Mouse (Mus musculus) embryonic facial prominence, embryonic 12.5 days (tissue): ENCODE measurements around the gene Thada. TPM values are rescaled to one million over a fixed set of nuclear protein-coding genes. Genes with fewer than 3 reads are reported as not detected.

Experiments
- ATAC-seq: fragments of 200-750 bp; cut with Nextera tagmentation; 2 replicates; pipeline ENCODE4 v1.8.0; 2017; ENCODE audit not compliant: insufficient number of reproducible peaks, insufficient read depth, low FRiP score, low TSS enrichment
- H3K27ac ChIP-seq: fragments of 300-500 bp; sonication (generic); 2 replicates; pipeline ENCODE4 v1.5.1; 2016; ENCODE audit warnings: mild to moderate bottlenecking
- H3K27me3 ChIP-seq: fragments of 300-500 bp; sonication (generic); 2 replicates; pipeline ENCODE4 v1.6.1; 2016; ENCODE audit warnings: mild to moderate bottlenecking, moderate library complexity
- H3K36me3 ChIP-seq: fragments of 300-500 bp; sonication (generic); 2 replicates; pipeline ENCODE4 v1.6.1; 2016; ENCODE audit warnings: mild to moderate bottlenecking
- H3K4me1 ChIP-seq: fragments of 300-500 bp; sonication (generic); 2 replicates; pipeline ENCODE4 v1.6.1; 2016
- H3K4me2 ChIP-seq: fragments of 300-500 bp; sonication (generic); replicated peaks from 2 replicates; pipeline ENCODE4 v1.6.1; 2016; ENCODE audit warnings: mild to moderate bottlenecking, moderate library complexity
- H3K4me3 ChIP-seq: fragments of 300-500 bp; sonication (generic); 2 replicates; pipeline ENCODE4 v1.5.1; 2016; ENCODE audit warnings: mild to moderate bottlenecking
- H3K9ac ChIP-seq: fragments of 300-500 bp; sonication (generic); 2 replicates; pipeline ENCODE4 v1.6.1; 2016; ENCODE audit warnings: mild to moderate bottlenecking, moderate library complexity
- H3K9me3 ChIP-seq: fragments of 300-500 bp; sonication (generic); 2 replicates; pipeline ENCODE4 v1.6.1; 2016; ENCODE audit warnings: mild to moderate bottlenecking, moderate library complexity
- WGBS: fragments of 180-500 bp; shearing (Covaris S2); methylation state at CpG from one replicate; pipeline ENCODE4 v1.1.7; 2016; 5-methylcytosine and 5-hydroxymethylcytosine counted together
- polyA plus RNA-seq: library from polyadenylated mRNA; unstranded; fragments of >200 nt; fragmentation: Nextera tagmentation; extraction: Ambion mirVana; gene quantifications from 2 replicates; pipeline ENCODE4 v1.2.1, GENCODE M21; 2016

Thada gene
- polyA plus RNA-seq, 1 experiment from 2014 or later, result 10.2 TPM

- no peaks in the 10 kb centered on the region for H3K4me1 ChIP-seq
- H3K4me3 ChIP-seq, result no peak overlapping the region
- no peak overlapping the region for H3K27ac ChIP-seq
- no peaks in the 10 kb centered on the region for H3K9me3 ChIP-seq
- no peak for ATAC-seq
- H3K9ac ChIP-seq, result no peak overlapping the region
- H3K4me2 ChIP-seq, result no peak overlapping the region
- peaks cover 16% of the 10 kb centered on the region; the same call in 1 of the 2 replicates for H3K36me3 ChIP-seq
- H3K27me3 ChIP-seq, result no peaks in the 10 kb centered on the region
- 59% methylated on average over 1 of the region's 1 CpGs for WGBS
These were observed 130.0 kb downstream of the Thada start for GRCm38 (mm10) chr17:84335996-84336395.

- 61% methylated on average over 3 of the region's 3 CpGs for WGBS
- H3K9me3 ChIP-seq, result no peaks in the 10 kb centered on the region
- H3K4me2 ChIP-seq, result no peak overlapping the region
- no peak overlapping the region for H3K9ac ChIP-seq
- H3K4me1 ChIP-seq, result no peaks in the 10 kb centered on the region
- H3K36me3 ChIP-seq, result peaks cover 16% of the 10 kb centered on the region; the same call in 1 of the 2 replicates
- no peaks in the 10 kb centered on the region for H3K27me3 ChIP-seq
- no peak overlapping the region for H3K4me3 ChIP-seq
- H3K27ac ChIP-seq, result peak overlapping the region; percentile 2; the same call in 1 of the 2 replicates
- ATAC-seq, result no peak
These were observed 130.9 kb downstream of the Thada start for GRCm38 (mm10) chr17:84335076-84335475.

- H3K4me3 ChIP-seq, result no peak overlapping the region
- H3K4me1 ChIP-seq, result no peaks in the 10 kb centered on the region
- no peaks in the 10 kb centered on the region for H3K27me3 ChIP-seq
- H3K4me2 ChIP-seq, result no peak overlapping the region
- no peaks in the 10 kb centered on the region for H3K9me3 ChIP-seq
- ATAC-seq, result no peak
- WGBS, result 75% methylated on average over 5 of the region's 5 CpGs
- H3K27ac ChIP-seq, result no peak overlapping the region
- no peak overlapping the region for H3K9ac ChIP-seq
- H3K36me3 ChIP-seq, result peaks cover 16% of the 10 kb centered on the region; the same call in 1 of the 2 replicates
These were observed 131.6 kb downstream of the Thada start for GRCm38 (mm10) chr17:84334241-84335014.

GRCm38 (mm10) chr17:84332940-84333339 is 133.1 kb downstream of the Thada start:
- peaks cover 16% of the 10 kb centered on the region; the same call in 1 of the 2 replicates for H3K36me3 ChIP-seq
- no peak overlapping the region for H3K27ac ChIP-seq
- H3K4me3 ChIP-seq, result no peak overlapping the region
- H3K27me3 ChIP-seq, result no peaks in the 10 kb centered on the region
- H3K4me2 ChIP-seq, result no peak overlapping the region
- WGBS, result 89% methylated on average over 5 of the region's 5 CpGs
- no peak overlapping the region for H3K9ac ChIP-seq
- no peaks in the 10 kb centered on the region for H3K4me1 ChIP-seq
- no peaks in the 10 kb centered on the region for H3K9me3 ChIP-seq
- no peak for ATAC-seq

- Histone ChIP-seq H3K27me3 (no peaks in the 10 kb centered on the region), H3K9ac (no peak overlapping the region), H3K9me3 (no peaks in the 10 kb centered on the region), H3K4me2 (no peak overlapping the region), H3K36me3 (peaks cover 13% of the 10 kb centered on the region; the same call in 1 of the 2 replicates), H3K27ac (no peak overlapping the region), H3K4me3 (no peak overlapping the region), H3K4me1 (peaks cover 6% of the 10 kb centered on the region)
- 76% methylated on average over 8 of the region's 8 CpGs for WGBS
- ATAC-seq, result no peak
These were observed 135.0 kb downstream of the Thada start for GRCm38 (mm10) chr17:84330986-84331385.

GRCm38 (mm10) chr17:84330506-84330905 is 135.5 kb downstream of the Thada start:
- ATAC-seq, result no peak
- no peaks in the 10 kb centered on the region for H3K27me3 ChIP-seq
- H3K9ac ChIP-seq, result no peak overlapping the region
- no peak overlapping the region for H3K4me3 ChIP-seq
- H3K9me3 ChIP-seq, result no peaks in the 10 kb centered on the region
- H3K27ac ChIP-seq, result no peak overlapping the region
- peaks cover 13% of the 10 kb centered on the region; the same call in 1 of the 2 replicates for H3K36me3 ChIP-seq
- WGBS, result 81% methylated on average over 6 of the region's 6 CpGs
- H3K4me1 ChIP-seq, result peaks cover 6% of the 10 kb centered on the region
- H3K4me2 ChIP-seq, result no peak overlapping the region

GRCm38 (mm10) chr17:84329906-84330470 is 136.0 kb downstream of the Thada start:
- peaks cover 10% of the 10 kb centered on the region for H3K4me1 ChIP-seq
- 79% methylated on average over 4 of the region's 4 CpGs for WGBS
- H3K27me3 ChIP-seq, result no peaks in the 10 kb centered on the region
- H3K4me3 ChIP-seq, result no peak overlapping the region
- no peak for ATAC-seq
- H3K27ac ChIP-seq, result no peak overlapping the region
- H3K36me3 ChIP-seq, result peaks cover 13% of the 10 kb centered on the region; the same call in 1 of the 2 replicates
- no peak overlapping the region for H3K9ac ChIP-seq
- H3K4me2 ChIP-seq, result no peak overlapping the region
- no peaks in the 10 kb centered on the region for H3K9me3 ChIP-seq

- no peak for ATAC-seq
- WGBS, result 67% methylated on average over 2 of the region's 2 CpGs
- no peak overlapping the region for H3K9ac ChIP-seq
- peaks cover 21% of the 10 kb centered on the region for H3K4me1 ChIP-seq
- H3K27ac ChIP-seq, result no peak overlapping the region
- no peak overlapping the region for H3K4me2 ChIP-seq
- H3K27me3 ChIP-seq, result no peaks in the 10 kb centered on the region
- no peaks in the 10 kb centered on the region for H3K9me3 ChIP-seq
- no peak overlapping the region for H3K4me3 ChIP-seq
- peaks cover 12% of the 10 kb centered on the region; the same call in 1 of the 2 replicates for H3K36me3 ChIP-seq
These were observed 137.5 kb downstream of the Thada start for GRCm38 (mm10) chr17:84328526-84328925.

GRCm38 (mm10) chr17:84327051-84327925 is 138.7 kb downstream of the Thada start:
- H3K9me3 ChIP-seq, result no peaks in the 10 kb centered on the region
- H3K27me3 ChIP-seq, result no peaks in the 10 kb centered on the region
- H3K9ac ChIP-seq, result no peak overlapping the region
- 0 out of 2 replicates have a peak overlapping the region, but pooled peaks have one; percentile 30 for H3K27ac ChIP-seq
- ATAC-seq, result no peak
- H3K4me3 ChIP-seq, result no peak overlapping the region
- 65% methylated on average over 12 of the region's 12 CpGs for WGBS
- H3K4me1 ChIP-seq, result peaks cover 24% of the 10 kb centered on the region
- H3K36me3 ChIP-seq, result 0 out of 2 replicates have a peak, but pooled peaks cover 4% of the 10 kb centered on the region
- no peak overlapping the region for H3K4me2 ChIP-seq

- no peaks in the 10 kb centered on the region for H3K27me3 ChIP-seq
- 85% methylated on average over 4 of the region's 4 CpGs for WGBS
- no peak overlapping the region for H3K9ac ChIP-seq
- H3K9me3 ChIP-seq, result no peaks in the 10 kb centered on the region
- no peak overlapping the region for H3K4me2 ChIP-seq
- H3K4me1 ChIP-seq, result peaks cover 18% of the 10 kb centered on the region; the same call in 1 of the 2 replicates
- no peak overlapping the region for H3K27ac ChIP-seq
- H3K4me3 ChIP-seq, result no peak overlapping the region
- no peaks in the 10 kb centered on the region for H3K36me3 ChIP-seq
- ATAC-seq, result no peak
These were observed 143.8 kb downstream of the Thada start for GRCm38 (mm10) chr17:84322176-84322575.

- H3K9ac ChIP-seq, result no peak overlapping the region
- WGBS, result 78% methylated on average over 5 of the region's 5 CpGs
- no peaks in the 10 kb centered on the region for H3K27me3 ChIP-seq
- no peak overlapping the region for H3K27ac ChIP-seq
- no peak overlapping the region for H3K4me2 ChIP-seq
- no peak for ATAC-seq
- H3K9me3 ChIP-seq, result no peaks in the 10 kb centered on the region
- peaks cover 18% of the 10 kb centered on the region; the same call in 1 of the 2 replicates for H3K4me1 ChIP-seq
- no peak overlapping the region for H3K4me3 ChIP-seq
- no peaks in the 10 kb centered on the region for H3K36me3 ChIP-seq
These were observed 144.7 kb downstream of the Thada start for GRCm38 (mm10) chr17:84321351-84321750.
